Mouse (Mus musculus) small intestine, adult 2 months (tissue): ENCODE data around the gene Tldc2.

Source experiments
- CTCF ChIP-seq: fragments of 200-500 bp; IDR thresholded peaks from 2 replicates; pipeline ENCODE4 v1.5.1; 2012; ENCODE audit warnings: low read depth, mild to moderate bottlenecking, control low read depth, inconsistent platforms, low read length, moderate library complexity, mixed read lengths; ENCODE audit not compliant: insufficient replicate concordance, insufficient read length; ENCODE audit errors: extremely low read depth
- POLR2A ChIP-seq: fragments of 200-500 bp; IDR thresholded peaks from 2 replicates; pipeline ENCODE4 v1.6.1; 2012; ENCODE audit warnings: low read depth, mild to moderate bottlenecking, control low read depth, inconsistent platforms, low read length, moderate library complexity

GRCm38 (mm10) chr2:157037303-157037702 lies 49.6 kb upstream of the Tldc2 start:
- TF ChIP-seq CTCF (no peak), POLR2A (no peak)
